Mouse (Mus musculus) neural tube, embryonic 11.5 days (tissue): ENCODE measurements around the gene Tapbpl. TPM values are rescaled to one million over a fixed set of nuclear protein-coding genes. Genes with fewer than 3 reads are reported as not detected.

Experiments used
- ATAC-seq: fragments of 200-750 bp; cut with Nextera tagmentation; 2 replicates; pipeline ENCODE4 v1.8.0; 2017; ENCODE audit warnings: moderate number of reproducible peaks, mild to moderate bottlenecking, moderate TSS enrichment, moderate library complexity; ENCODE audit not compliant: insufficient read depth, low FRiP score, low TSS enrichment
- DNase-seq: peaks from one replicate; pipeline ENCODE4 v3.0.0-alpha.2; 2015; ENCODE audit warnings: low spot score
- H3K27ac ChIP-seq: fragments of 300-500 bp; sonication (generic); 2 replicates; pipeline ENCODE4 v1.5.1; 2014; ENCODE audit warnings: low read depth, mild to moderate bottlenecking, low read length
- H3K27me3 ChIP-seq: fragments of 300-500 bp; sonication (generic); 2 replicates; pipeline ENCODE4 v1.6.1; 2014; ENCODE audit warnings: mild to moderate bottlenecking, low read length, mixed read lengths; ENCODE audit not compliant: control insufficient read depth, insufficient read depth
- H3K36me3 ChIP-seq: fragments of 300-500 bp; sonication (generic); 2 replicates; pipeline ENCODE4 v1.6.1; 2014; ENCODE audit warnings: mild to moderate bottlenecking, low read length, moderate library complexity, mixed read lengths; ENCODE audit not compliant: control insufficient read depth, insufficient read depth
- H3K4me1 ChIP-seq: fragments of 300-500 bp; sonication (generic); 2 replicates; pipeline ENCODE4 v1.6.1; 2014; ENCODE audit warnings: low read length, mixed read lengths; ENCODE audit not compliant: control insufficient read depth, insufficient read depth
- H3K4me2 ChIP-seq: fragments of 300-500 bp; sonication (generic); 2 replicates; pipeline ENCODE4 v1.6.1; 2014; ENCODE audit warnings: low read depth, mild to moderate bottlenecking, moderate library complexity
- H3K4me3 ChIP-seq: fragments of 300-500 bp; sonication (generic); 2 replicates; pipeline ENCODE4 v1.5.1; 2014; ENCODE audit warnings: low read depth, low read length
- H3K9ac ChIP-seq: fragments of 300-500 bp; sonication (generic); 2 replicates; pipeline ENCODE4 v1.6.1; 2014; ENCODE audit warnings: mild to moderate bottlenecking, low read length
- H3K9me3 ChIP-seq: fragments of 300-500 bp; sonication (generic); 2 replicates; pipeline ENCODE4 v1.6.1; 2016; ENCODE audit warnings: low read length; ENCODE audit not compliant: control insufficient read depth
- WGBS: fragments of 180-500 bp; shearing (Covaris S2); extraction: QIAGEN DNeasy Blood & Tissue Kit; methylation state at CpG from one replicate; pipeline ENCODE4 v1.1.7; 2014; 5-methylcytosine and 5-hydroxymethylcytosine counted together
- polyA plus RNA-seq: library from polyadenylated mRNA; unstranded; fragments of >200 nt; fragmentation: Nextera tagmentation; extraction: Ambion mirVana; gene quantifications from 2 replicates; pipeline ENCODE4 v1.2.1, GENCODE M21; 2014

Gene Tapbpl
- polyA plus RNA-seq, 1 experiment from 2014 or later = 1.7 TPM

DNA sequence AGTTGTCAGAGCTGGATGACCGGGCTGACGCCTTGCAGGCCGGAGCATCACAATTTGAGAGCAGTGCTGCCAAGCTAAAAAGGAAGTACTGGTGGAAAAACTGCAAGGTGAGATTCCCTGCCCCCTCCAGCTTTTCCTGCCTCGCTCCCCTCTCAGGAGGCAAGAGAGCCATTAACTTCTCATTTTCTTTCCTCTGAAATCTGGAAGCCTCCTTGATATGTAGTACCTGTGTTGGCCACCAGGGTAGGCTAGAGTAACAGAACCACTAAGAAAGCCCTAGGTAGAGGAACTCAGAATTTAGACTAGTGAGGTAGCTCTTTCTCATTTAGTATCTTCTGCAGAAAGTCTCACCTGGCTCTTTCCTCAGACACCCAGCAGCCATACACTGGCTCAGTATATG is 12.7 kb downstream of the Tapbpl start:
- no peak overlapping the region for H3K27ac ChIP-seq
- no peaks in the 10 kb centered on the region for H3K27me3 ChIP-seq
- H3K36me3 ChIP-seq = no peaks in the 10 kb centered on the region
- DNase-seq = peak; percentile 48
- WGBS = 82% methylated on average over 4 of the region's 4 CpGs
- no peak overlapping the region for H3K4me3 ChIP-seq
- no peak overlapping the region for H3K9ac ChIP-seq
- ATAC-seq = no peak
- H3K4me1 ChIP-seq = no peaks in the 10 kb centered on the region; the same call in 1 of the 2 replicates
- no peak overlapping the region for H3K4me2 ChIP-seq
- H3K9me3 ChIP-seq = no peaks in the 10 kb centered on the region

DNA sequence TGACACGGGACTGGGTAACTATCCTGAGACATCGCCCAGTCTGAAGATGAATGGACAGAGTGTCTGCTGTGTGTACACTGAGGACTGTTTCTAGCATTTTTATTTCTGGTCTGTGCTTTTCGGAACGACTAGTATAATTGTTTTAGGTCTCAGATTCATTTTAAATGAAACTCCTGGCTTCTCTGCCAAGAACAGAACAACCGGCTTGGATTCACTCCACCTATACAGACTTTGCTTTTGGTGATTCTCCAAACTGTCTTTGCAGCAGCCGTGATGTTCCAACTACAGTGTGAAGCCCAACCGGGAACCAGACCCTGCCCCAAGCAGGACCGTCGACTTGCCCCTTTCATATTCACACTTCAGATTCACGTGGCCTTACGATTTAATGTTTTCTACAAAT is 13.8 kb downstream of the Tapbpl start:
- H3K9ac ChIP-seq = no peak overlapping the region
- ATAC-seq (no peak), DNase-seq (no peak)
- H3K36me3 ChIP-seq = no peaks in the 10 kb centered on the region
- 88% methylated on average over 11 of the region's 11 CpGs for WGBS
- H3K4me1 ChIP-seq = no peaks in the 10 kb centered on the region; the same call in 1 of the 2 replicates
- no peak overlapping the region for H3K4me2 ChIP-seq
- H3K9me3 ChIP-seq = no peaks in the 10 kb centered on the region
- no peak overlapping the region for H3K4me3 ChIP-seq
- H3K27me3 ChIP-seq = no peaks in the 10 kb centered on the region
- H3K27ac ChIP-seq = no peak overlapping the region

DNA sequence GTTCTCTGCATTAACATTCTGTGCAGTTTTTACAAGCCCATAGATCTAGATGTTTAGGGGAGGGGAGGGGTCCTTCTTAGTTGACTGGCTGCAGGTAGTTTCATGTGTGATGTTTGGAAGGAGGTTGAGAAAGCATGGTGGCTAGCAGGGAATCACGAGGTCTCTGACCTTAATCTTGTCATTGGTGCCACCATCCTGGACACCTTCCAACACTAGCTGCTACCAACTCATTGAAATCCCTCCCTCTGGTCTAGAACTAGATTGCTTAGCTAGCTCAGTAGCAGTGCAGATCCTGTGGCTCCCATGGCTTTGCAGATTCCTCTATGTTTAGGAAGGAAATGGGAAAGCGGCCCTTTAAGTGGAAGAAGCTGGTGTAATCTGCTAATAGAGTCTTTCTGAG is 14.8 kb downstream of the Tapbpl start:
- no peak overlapping the region for H3K4me2 ChIP-seq
- no peaks in the 10 kb centered on the region for H3K9me3 ChIP-seq
- no peaks in the 10 kb centered on the region; the same call in 1 of the 2 replicates for H3K4me1 ChIP-seq
- no peaks in the 10 kb centered on the region for H3K36me3 ChIP-seq
- no peak overlapping the region for H3K9ac ChIP-seq
- no peak for ATAC-seq
- no peak overlapping the region for H3K4me3 ChIP-seq
- DNase-seq = no peak
- no peaks in the 10 kb centered on the region for H3K27me3 ChIP-seq
- 84% methylated on average over 2 of the region's 2 CpGs for WGBS
- no peak overlapping the region for H3K27ac ChIP-seq

DNA sequence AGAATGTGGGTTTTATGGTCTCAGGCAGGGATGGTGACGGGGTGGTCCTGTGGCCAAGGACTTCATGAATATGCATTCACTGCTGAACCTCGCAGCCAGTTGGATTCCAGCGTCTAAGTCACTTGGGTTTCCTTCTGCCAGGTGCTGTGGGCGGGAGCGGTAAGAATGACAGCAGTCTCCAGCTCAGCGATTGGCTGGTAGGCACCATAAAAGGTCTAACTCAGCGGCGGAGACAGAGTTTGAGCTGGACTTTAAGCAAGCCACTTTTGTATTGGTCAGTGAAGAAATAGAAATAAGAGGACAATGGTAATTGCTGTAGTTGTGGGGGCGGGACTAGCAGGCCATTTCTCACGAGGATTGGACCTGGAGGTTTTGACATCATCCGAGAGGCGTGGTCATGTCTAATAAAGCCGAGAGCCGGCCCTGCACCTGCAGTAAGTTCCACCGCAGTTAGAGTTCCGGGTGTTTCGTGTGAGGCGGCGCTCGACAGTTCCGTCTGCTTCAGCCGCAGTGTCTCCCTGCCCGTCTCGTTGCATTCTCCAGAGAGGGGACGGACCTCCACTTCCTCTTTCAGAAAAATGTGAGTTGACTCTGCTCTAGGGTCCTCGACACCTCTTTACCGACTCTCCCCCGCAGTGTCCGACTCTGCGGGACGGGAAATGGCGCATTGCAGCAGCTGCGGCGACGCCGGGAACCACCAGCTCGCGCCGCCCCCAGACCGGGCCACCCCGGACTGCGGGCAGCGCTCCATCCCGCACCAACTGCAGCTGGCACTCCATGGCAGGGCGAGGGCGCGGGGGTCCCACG is 16.3 kb downstream of the Tapbpl start, which contains the start of gene Vamp1:
Gene Vamp1, plus strand, starts transcription at position 404 of the 807 bp plus-strand sequence.
- no peaks in the 10 kb centered on the region; the same call in 1 of the 2 replicates for H3K4me1 ChIP-seq
- H3K27ac ChIP-seq = peak within 1 kb of the TSS; percentile 39; the same call in 1 of the 2 replicates
- under 1% methylated on average over 48 of the region's 48 CpGs for WGBS
- no peaks in the 10 kb centered on the region for H3K9me3 ChIP-seq
- H3K36me3 ChIP-seq = no peaks in the 10 kb centered on the region
- ATAC-seq (peak; percentile 96), DNase-seq (peak; percentile 89)
- H3K4me2 ChIP-seq = peak within 1 kb of the TSS; percentile 98
- no peaks in the 10 kb centered on the region for H3K27me3 ChIP-seq
- H3K4me3 ChIP-seq = peak within 1 kb of the TSS; percentile 68
- peak within 1 kb of the TSS; percentile 77 for H3K9ac ChIP-seq

DNA sequence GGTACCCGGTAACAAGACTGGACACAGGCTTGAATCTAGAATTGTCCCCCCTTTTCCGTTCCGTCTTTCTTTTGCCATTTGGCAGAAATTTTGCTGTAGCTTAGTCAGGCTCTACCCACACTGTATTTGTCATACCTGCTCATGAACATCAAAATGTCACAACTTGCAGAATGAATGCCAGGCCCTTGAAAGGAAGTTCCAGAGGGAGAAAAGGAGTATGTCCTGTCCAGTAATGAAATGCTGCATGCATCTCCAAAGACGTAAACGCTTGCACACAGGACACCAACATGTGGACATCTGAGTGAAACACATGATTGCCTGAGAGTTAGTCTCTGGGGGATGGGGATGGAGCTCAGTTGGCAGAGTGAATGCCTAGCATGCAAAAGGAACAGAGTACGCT is 17.9 kb downstream of the Tapbpl start:
- DNase-seq = no peak
- Histone ChIP-seq H3K4me3 (no peak overlapping the region), H3K36me3 (no peaks in the 10 kb centered on the region), H3K9ac (no peak overlapping the region), H3K9me3 (no peaks in the 10 kb centered on the region), H3K27me3 (no peaks in the 10 kb centered on the region), H3K4me2 (no peak overlapping the region), H3K27ac (no peak overlapping the region), H3K4me1 (no peaks in the 10 kb centered on the region; the same call in 1 of the 2 replicates)
- ATAC-seq = no peak
- 83% methylated on average over 6 of the region's 6 CpGs for WGBS

DNA sequence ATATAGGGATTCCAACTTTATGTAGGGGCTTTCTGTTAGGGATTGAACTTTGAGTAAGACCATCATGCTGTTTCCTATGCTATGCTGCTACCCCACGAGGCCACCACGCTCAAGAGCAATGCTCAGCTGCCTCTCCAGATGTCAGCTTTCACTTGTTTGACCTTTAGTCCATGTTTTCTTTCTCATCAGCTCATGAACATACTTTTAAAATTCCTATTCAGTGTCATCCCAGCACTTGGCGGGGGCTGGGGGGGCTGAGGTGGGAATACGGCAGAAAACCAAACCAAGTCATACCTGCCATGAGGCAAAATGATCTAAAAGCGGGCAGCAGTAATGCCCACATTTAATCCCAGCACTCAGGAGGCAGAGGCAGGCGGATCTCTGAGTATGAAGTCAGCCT is 18.5 kb downstream of the Tapbpl start:
- WGBS = 73% methylated on average over 6 of the region's 6 CpGs
- Histone ChIP-seq H3K4me3 (no peak overlapping the region), H3K9ac (no peak overlapping the region), H3K9me3 (no peaks in the 10 kb centered on the region), H3K27ac (no peak overlapping the region), H3K27me3 (no peaks in the 10 kb centered on the region), H3K36me3 (no peaks in the 10 kb centered on the region), H3K4me1 (no peaks in the 10 kb centered on the region; the same call in 1 of the 2 replicates), H3K4me2 (no peak overlapping the region)
- DNase-seq (no peak), ATAC-seq (no peak)

DNA sequence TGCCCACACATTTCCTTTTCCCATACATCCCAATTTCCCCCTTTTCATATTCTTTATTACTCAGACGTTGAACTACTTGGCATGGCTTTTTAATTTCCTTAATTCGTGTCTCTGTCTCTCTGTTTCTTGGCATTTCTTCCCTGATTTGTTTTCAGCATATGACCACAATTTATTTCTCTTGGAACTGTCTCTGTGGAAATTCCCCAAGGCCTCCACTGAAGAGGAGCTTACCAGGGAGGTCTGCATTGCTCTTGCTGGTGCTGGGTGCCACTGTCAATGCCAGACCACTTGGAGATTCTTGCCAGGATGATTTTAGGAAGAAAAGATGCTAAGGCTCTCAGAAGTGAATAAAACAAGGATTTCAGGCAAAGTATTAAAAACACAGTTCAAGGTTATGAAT is 19.0 kb downstream of the Tapbpl start:
- H3K27ac ChIP-seq = no peak overlapping the region
- H3K27me3 ChIP-seq = no peaks in the 10 kb centered on the region
- H3K36me3 ChIP-seq = no peaks in the 10 kb centered on the region
- H3K4me2 ChIP-seq = no peak overlapping the region
- H3K9ac ChIP-seq = no peak overlapping the region
- DNase-seq (no peak), ATAC-seq (no peak)
- H3K9me3 ChIP-seq = no peaks in the 10 kb centered on the region
- no peak overlapping the region for H3K4me3 ChIP-seq
- WGBS = 41% methylated on average over 2 of the region's 2 CpGs
- H3K4me1 ChIP-seq = no peaks in the 10 kb centered on the region; the same call in 1 of the 2 replicates

DNA sequence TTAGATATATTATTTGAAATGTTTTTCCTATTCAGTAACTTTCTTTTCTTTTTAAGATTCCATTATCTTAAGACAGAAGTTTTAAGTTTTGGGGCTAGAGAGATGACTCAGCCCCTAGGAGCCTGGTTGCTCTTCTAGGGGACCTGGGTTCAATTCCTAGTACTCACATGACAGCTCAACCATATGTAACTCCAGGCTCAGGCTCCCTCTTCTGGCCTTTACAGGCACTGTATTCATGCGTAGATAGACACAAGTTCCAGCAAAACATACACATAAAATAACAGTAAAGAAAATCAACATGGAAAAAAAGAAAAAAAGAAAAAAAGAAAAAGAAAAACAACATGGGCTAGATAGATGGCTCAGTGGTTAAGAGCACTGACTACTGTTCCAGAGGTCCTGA is 21.2 kb downstream of the Tapbpl start:
- Histone ChIP-seq H3K36me3 (no peaks in the 10 kb centered on the region), H3K4me1 (no peaks in the 10 kb centered on the region), H3K4me3 (no peak overlapping the region), H3K27ac (no peak overlapping the region), H3K9ac (no peak overlapping the region), H3K9me3 (no peaks in the 10 kb centered on the region), H3K27me3 (no peaks in the 10 kb centered on the region), H3K4me2 (no peak overlapping the region)
- no peak for ATAC-seq
- DNase-seq = no peak
- WGBS = 91% methylated on average over 1 of the region's 1 CpGs

DNA sequence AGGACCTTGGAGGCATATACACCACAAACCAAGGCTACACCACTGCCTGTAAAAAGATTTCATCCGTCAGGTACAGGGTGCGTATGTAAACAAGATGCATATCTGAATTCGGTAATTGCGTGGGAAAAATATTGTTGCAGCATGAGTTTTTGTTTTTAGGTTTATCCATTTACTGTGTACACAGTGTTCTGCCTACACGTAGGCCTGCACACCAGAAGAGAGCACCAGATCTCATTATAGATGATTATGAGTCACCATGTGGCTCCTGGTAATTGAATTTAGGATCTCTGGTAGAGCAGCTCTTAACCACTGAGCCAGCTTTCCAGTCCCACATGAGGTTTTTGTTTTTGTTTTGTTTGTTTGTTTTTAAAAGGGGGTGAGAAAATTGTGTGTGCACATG is 34.5 kb downstream of the Tapbpl start:
- Histone ChIP-seq H3K4me1 (peaks cover 2% of the 10 kb centered on the region; the same call in 1 of the 2 replicates), H3K36me3 (0 out of 2 replicates have a peak, but pooled peaks cover 2% of the 10 kb centered on the region), H3K27ac (no peak overlapping the region), H3K27me3 (no peaks in the 10 kb centered on the region), H3K9me3 (no peaks in the 10 kb centered on the region), H3K4me2 (no peak overlapping the region), H3K4me3 (no peak overlapping the region), H3K9ac (no peak overlapping the region)
- DNase-seq (no peak), ATAC-seq (no peak)
- 85% methylated on average over 5 of the region's 5 CpGs for WGBS
